Mouse (Mus musculus) intestine, embryonic 15.5 days (tissue): Measurements from ENCODE around the gene Lgr4. TPM values are rescaled to one million over a fixed set of nuclear protein-coding genes. Genes with fewer than 3 reads are reported as not detected.

Experiments
- ATAC-seq: fragments of 200-750 bp; cut with Nextera tagmentation; 2 replicates; pipeline ENCODE4 v1.8.0; 2017; ENCODE audit warnings: moderate TSS enrichment, moderate library complexity
- H3K27ac ChIP-seq: fragments of 300-500 bp; sonication (generic); 2 replicates; pipeline ENCODE4 v1.5.1; 2015; ENCODE audit warnings: mild to moderate bottlenecking, inconsistent platforms
- H3K27me3 ChIP-seq: fragments of 300-500 bp; sonication (generic); replicated peaks from 2 replicates; pipeline ENCODE4 v1.6.1; 2015; ENCODE audit warnings: inconsistent platforms
- H3K36me3 ChIP-seq: fragments of 300-500 bp; sonication (generic); 2 replicates; pipeline ENCODE4 v1.6.1; 2015; ENCODE audit warnings: inconsistent platforms
- H3K4me1 ChIP-seq: fragments of 300-500 bp; sonication (generic); replicated peaks from 2 replicates; pipeline ENCODE4 v1.6.1; 2015; ENCODE audit warnings: inconsistent platforms
- H3K4me2 ChIP-seq: fragments of 300-500 bp; sonication (generic); replicated peaks from 2 replicates; pipeline ENCODE4 v1.6.1; 2015; ENCODE audit warnings: mild to moderate bottlenecking, inconsistent platforms
- H3K4me3 ChIP-seq: fragments of 300-500 bp; sonication (generic); replicated peaks from 2 replicates; pipeline ENCODE4 v1.5.1; 2015; ENCODE audit warnings: inconsistent platforms
- H3K9ac ChIP-seq: fragments of 300-500 bp; sonication (generic); 2 replicates; pipeline ENCODE4 v1.6.1; 2015; ENCODE audit warnings: inconsistent platforms
- H3K9me3 ChIP-seq: fragments of 300-500 bp; sonication (generic); 2 replicates; pipeline ENCODE4 v1.6.1; 2016; ENCODE audit warnings: inconsistent platforms
- WGBS: fragments of 180-500 bp; shearing (Covaris S2); methylation state at CpG from one replicate; pipeline ENCODE4 v1.1.7; 2015; 5-methylcytosine and 5-hydroxymethylcytosine counted together
- polyA plus RNA-seq: library from polyadenylated mRNA; unstranded; fragments of >200 nt; fragmentation: Nextera tagmentation; extraction: Ambion mirVana; gene quantifications from 2 replicates; pipeline ENCODE4 v1.2.1, GENCODE M21; 2015

Gene Lgr4
- polyA plus RNA-seq, 1 experiment from 2014 or later: 29.4 TPM

DNA sequence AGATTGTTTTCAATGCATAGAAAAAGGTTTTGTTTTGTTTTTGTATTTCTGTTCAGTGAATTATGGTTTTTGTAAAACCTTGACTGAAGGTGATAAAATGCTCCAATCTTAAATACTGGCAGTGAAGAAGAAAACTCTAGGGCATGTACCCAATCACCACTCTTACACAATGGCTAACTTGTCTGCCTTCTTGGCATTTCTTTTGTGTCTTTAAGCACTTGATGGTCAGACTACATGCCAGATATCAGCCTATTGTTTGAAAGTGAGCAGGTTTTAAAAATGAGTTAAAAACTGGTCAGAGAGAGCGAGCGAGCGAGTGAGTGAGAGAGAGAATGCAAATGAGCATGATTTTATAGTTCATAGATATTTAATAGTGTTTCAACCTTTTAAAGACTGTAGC lies 6.5 kb downstream of the Lgr4 start:
- peaks cover 22% of the 10 kb centered on the region for H3K4me1 ChIP-seq
- H3K4me3 ChIP-seq: no peak overlapping the region
- 82% methylated on average over 3 of the region's 3 CpGs for WGBS
- no peaks in the 10 kb centered on the region for H3K9me3 ChIP-seq
- no peak overlapping the region for H3K9ac ChIP-seq
- H3K27me3 ChIP-seq: no peaks in the 10 kb centered on the region
- H3K4me2 ChIP-seq: no peak overlapping the region
- no peak for ATAC-seq
- H3K27ac ChIP-seq: no peak overlapping the region
- 0 out of 2 replicates have a peak, but pooled peaks cover 3% of the 10 kb centered on the region for H3K36me3 ChIP-seq

DNA sequence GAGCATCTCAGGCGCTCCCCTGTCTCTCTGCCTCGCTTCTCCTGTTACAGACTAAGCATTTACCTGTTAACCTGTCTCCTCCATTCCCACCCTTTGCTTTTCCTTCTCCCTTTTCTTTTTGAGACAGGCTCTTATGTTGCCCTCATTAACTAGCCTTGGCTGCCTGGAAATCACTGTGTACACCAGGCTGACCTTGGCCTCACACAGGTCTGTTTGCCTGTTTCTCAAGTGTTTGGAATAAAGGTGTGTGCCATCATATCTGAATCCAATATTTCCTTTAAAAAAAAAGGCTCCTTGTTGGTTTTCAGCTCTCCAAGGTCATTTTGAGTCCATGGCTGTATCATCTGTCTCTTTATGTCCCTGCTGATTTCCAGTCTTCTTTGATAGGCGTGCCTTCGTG lies 9.5 kb downstream of the Lgr4 start:
- H3K27ac ChIP-seq: no peak overlapping the region
- no peak; the same call in 1 of the 2 replicates for ATAC-seq
- WGBS: 78% methylated on average over 4 of the region's 4 CpGs

DNA sequence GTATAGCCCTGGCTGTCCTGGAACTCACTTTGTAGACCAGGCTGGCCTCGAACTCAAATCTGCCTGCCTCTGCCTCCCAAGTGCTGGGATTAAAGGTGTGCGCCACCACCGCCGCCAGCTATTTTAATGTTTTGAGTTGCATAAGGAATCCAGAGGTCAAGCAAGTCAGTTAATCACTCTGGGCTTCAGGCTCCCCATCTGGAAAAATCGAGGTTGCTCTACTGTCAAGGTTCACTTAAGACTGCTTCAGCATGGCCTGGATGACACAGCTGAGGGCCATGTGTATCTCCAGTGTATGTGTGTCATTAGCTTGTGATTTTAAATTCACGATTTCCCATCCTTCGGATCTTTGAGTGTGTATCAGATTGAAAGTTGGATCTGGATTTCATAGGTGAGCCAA lies 10.0 kb downstream of the Lgr4 start:
- Histone ChIP-seq H3K4me1 (peaks cover 29% of the 10 kb centered on the region), H3K36me3 (0 out of 2 replicates have a peak, but pooled peaks cover 3% of the 10 kb centered on the region), H3K27me3 (no peaks in the 10 kb centered on the region), H3K9me3 (no peaks in the 10 kb centered on the region), H3K4me2 (no peak overlapping the region), H3K9ac (no peak overlapping the region), H3K27ac (no peak overlapping the region), H3K4me3 (no peak overlapping the region)
- 78% methylated on average over 7 of the region's 7 CpGs for WGBS
- ATAC-seq: no peak

More for the DNA sequence above, 9.5 kb downstream of the Lgr4 start:
- Histone ChIP-seq H3K4me1 (peaks cover 24% of the 10 kb centered on the region), H3K9ac (no peak overlapping the region), H3K4me2 (no peak overlapping the region), H3K9me3 (no peaks in the 10 kb centered on the region), H3K36me3 (0 out of 2 replicates have a peak, but pooled peaks cover 3% of the 10 kb centered on the region), H3K27me3 (no peaks in the 10 kb centered on the region), H3K4me3 (no peak overlapping the region)

DNA sequence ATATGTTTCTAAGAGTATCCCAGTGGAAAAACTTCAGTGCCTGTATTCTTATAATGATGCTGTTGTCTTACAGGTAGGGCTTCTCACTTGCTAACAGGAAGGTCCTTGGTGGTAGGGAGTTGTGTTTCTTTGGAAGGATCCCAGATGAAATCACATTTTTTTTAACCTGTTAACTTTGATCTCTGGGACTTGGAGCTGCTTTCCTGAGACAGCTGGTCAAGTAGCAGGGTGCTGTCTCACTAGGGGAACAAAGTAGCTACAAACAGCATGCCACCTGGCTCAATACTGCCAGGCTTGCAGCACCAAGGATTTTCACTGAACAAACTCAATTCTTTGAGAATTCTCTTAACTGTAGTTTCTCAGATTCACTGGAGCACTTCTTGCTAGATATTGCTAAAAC lies 10.4 kb downstream of the Lgr4 start:
- H3K27ac ChIP-seq: no peak overlapping the region

DNA sequence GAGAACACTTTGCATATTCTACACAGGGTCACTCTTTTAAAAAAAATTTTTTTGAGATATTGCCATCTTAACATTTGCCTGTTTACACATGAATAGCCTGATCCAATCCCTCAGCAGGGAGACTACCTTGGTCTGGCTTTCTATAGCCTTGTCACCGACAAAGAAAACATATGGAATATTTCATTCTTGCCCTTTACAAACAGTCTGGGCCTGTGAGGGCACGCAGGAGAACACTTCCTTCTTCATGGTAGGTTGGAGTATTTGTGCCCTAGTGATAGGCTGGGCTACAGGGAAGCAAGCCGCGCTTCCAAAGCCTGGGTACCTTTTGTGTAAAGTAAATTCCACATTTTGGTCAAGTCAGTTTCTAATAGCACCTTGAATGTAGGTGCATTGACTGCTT lies 11.3 kb downstream of the Lgr4 start:
- Histone ChIP-seq H3K9me3 (no peaks in the 10 kb centered on the region), H3K27ac (no peak overlapping the region; the same call in 1 of the 2 replicates), H3K9ac (no peak overlapping the region), H3K4me3 (no peak overlapping the region), H3K4me2 (no peak overlapping the region), H3K36me3 (0 out of 2 replicates have a peak, but pooled peaks cover 3% of the 10 kb centered on the region), H3K4me1 (peaks cover 38% of the 10 kb centered on the region), H3K27me3 (no peaks in the 10 kb centered on the region)
- 37% methylated on average over 4 of the region's 4 CpGs for WGBS
- no peak for ATAC-seq

More for the DNA sequence above, 10.4 kb downstream of the Lgr4 start:
- ATAC-seq: no peak
- Histone ChIP-seq H3K9me3 (no peaks in the 10 kb centered on the region), H3K27me3 (no peaks in the 10 kb centered on the region), H3K4me1 (peaks cover 33% of the 10 kb centered on the region), H3K36me3 (0 out of 2 replicates have a peak, but pooled peaks cover 3% of the 10 kb centered on the region), H3K4me2 (no peak overlapping the region), H3K4me3 (no peak overlapping the region), H3K9ac (no peak overlapping the region)

DNA sequence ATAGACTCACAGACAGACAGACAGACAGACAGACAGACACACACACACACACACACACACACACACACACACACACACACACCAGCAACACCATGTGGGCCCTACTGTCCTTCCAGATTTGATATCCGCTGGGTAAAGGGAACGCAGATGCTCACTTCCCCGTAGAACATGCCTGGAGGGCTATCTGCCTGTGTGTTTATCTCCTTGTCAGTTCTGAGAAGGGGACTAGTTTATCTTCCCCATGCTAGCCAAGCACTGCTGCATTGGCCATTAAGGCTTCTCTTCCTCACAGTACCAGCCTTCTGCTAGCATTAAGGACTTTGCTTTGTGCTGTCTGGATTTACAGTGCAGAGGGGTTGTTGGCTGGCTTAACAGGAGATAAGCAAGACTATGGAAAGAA lies 11.8 kb downstream of the Lgr4 start:
- H3K4me3 ChIP-seq: no peak overlapping the region
- H3K36me3 ChIP-seq: 0 out of 2 replicates have a peak, but pooled peaks cover 3% of the 10 kb centered on the region
- WGBS: 61% methylated on average over 3 of the region's 3 CpGs
- no peak overlapping the region for H3K4me2 ChIP-seq
- peaks cover 38% of the 10 kb centered on the region for H3K4me1 ChIP-seq
- no peak overlapping the region for H3K9ac ChIP-seq
- H3K27me3 ChIP-seq: no peaks in the 10 kb centered on the region
- H3K9me3 ChIP-seq: no peaks in the 10 kb centered on the region
- peak overlapping the region; percentile 44; the same call in 1 of the 2 replicates for H3K27ac ChIP-seq
- no peak for ATAC-seq

DNA sequence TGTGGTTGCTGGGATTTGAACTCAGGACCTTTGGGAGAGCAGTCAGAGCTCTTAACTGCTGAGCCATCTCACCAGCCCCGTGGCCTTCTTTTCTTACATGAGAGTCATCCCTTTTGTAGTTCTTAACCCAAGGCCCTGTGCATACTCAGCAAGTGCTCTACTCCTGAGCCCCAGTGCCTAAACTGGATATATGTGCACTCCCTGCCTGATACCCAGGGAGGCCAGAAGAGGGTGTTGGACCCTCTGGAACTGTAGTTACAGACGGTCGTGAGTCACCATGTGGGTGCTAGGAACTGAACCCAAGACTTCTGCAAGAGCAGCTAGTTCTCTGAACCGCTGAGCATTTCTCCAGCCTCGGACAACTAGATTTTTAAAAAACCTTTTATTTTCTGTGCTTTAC lies 12.9 kb downstream of the Lgr4 start:
- Histone ChIP-seq H3K27me3 (no peaks in the 10 kb centered on the region), H3K36me3 (0 out of 2 replicates have a peak, but pooled peaks cover 3% of the 10 kb centered on the region), H3K4me3 (no peak overlapping the region), H3K27ac (no peak overlapping the region), H3K4me2 (no peak overlapping the region), H3K9ac (no peak overlapping the region), H3K9me3 (no peaks in the 10 kb centered on the region), H3K4me1 (peaks cover 38% of the 10 kb centered on the region)
- WGBS: 95% methylated on average over 5 of the region's 5 CpGs
- no peak for ATAC-seq

DNA sequence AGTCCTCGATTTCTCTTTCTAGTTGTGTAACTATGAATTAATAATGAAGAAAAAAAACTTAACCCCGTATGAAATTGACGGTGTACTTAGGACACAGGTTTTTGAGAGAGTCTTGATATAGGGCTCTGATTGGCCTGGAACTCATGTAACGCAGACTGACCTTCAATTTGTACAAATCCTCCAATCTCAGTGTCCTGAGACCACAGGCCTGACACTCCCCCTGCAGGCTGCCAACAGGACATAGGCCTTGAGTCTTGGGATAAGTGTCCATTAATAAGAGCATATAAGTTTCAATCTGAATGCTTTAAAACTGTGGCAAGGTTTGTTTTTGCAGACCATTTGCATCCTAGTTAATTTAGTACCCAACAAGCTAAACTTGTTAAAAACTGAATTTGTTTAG lies 13.3 kb downstream of the Lgr4 start:
- Histone ChIP-seq H3K27ac (no peak overlapping the region), H3K4me2 (no peak overlapping the region), H3K9ac (no peak overlapping the region), H3K4me1 (peaks cover 35% of the 10 kb centered on the region), H3K27me3 (no peaks in the 10 kb centered on the region), H3K4me3 (no peak overlapping the region), H3K9me3 (no peaks in the 10 kb centered on the region), H3K36me3 (0 out of 2 replicates have a peak, but pooled peaks cover 3% of the 10 kb centered on the region)
- 85% methylated on average over 4 of the region's 4 CpGs for WGBS
- ATAC-seq: no peak

DNA sequence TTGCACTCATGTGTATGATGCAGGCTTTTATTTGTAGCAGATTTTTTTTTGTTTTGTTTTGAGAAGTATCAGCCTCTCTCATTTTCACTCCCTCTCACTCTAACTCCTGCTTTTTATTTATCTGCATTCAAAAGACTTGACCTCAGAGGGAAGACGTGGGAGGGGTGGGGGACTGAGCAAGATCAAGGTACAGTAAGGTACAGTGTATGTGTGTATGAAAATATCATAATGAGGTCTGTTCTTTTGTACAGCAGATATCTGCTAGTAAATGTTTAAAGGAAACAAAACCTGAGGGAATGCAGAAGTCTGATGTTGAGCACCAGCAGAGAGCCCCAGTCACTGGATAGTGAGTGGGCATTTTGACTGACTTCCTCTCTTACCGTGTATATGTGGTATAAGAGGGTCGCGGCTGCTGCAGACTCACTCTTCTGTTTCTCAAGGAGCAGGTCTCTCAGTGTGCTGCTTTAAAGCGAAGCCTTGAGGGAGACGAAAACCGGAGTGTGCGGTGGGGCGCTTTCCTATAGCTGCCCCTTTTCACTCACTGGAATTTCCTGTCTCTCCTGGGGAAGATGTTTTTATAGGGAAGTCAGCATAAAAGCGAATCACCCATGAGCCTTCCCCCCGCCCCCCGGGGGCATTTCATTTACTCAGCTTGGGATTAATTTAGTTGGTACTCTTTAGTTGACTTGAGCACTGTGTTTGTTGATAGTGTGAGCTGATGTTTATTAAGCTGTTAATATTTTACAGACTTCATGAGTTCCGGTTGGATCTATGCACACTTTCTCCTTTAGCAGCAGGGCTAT lies 14.7 kb downstream of the Lgr4 start:
- H3K27me3 ChIP-seq: no peaks in the 10 kb centered on the region
- 15% methylated on average over 13 of the region's 13 CpGs for WGBS
- H3K4me3 ChIP-seq: peak overlapping the region; percentile 7; the same call in 1 of the 2 replicates
- H3K4me1 ChIP-seq: peaks cover 32% of the 10 kb centered on the region
- peak overlapping the region; percentile 48 for H3K4me2 ChIP-seq
- H3K9ac ChIP-seq: 0 out of 2 replicates have a peak overlapping the region, but pooled peaks have one; percentile 11
- peak overlapping the region; percentile 78; the same call in 1 of the 2 replicates for H3K27ac ChIP-seq
- H3K9me3 ChIP-seq: no peaks in the 10 kb centered on the region
- peak; percentile 72 for ATAC-seq
- H3K36me3 ChIP-seq: no peaks in the 10 kb centered on the region

DNA sequence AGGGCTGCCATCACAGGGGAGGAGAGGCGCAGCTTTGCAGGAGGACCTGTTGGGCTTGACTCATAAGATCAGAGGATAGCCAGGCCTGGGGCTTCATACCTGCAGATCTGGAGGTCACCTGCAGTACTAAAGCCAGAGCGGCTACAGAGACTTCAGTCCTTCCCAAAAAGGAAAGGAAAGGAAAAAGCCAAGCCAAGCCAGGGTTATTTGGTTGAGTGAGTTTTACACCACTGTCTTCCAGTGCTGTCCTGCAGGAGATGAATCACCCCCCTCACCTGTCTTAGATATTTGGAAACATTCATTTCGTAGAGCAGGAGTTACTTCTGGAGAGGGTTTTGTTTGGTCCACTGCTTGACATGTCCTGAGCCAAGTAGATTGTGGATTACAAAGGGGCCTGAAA lies 15.7 kb downstream of the Lgr4 start:
- 61% methylated on average over 3 of the region's 3 CpGs for WGBS
- H3K27me3 ChIP-seq: no peaks in the 10 kb centered on the region
- no peak overlapping the region for H3K4me3 ChIP-seq
- H3K36me3 ChIP-seq: no peaks in the 10 kb centered on the region
- peaks cover 27% of the 10 kb centered on the region for H3K4me1 ChIP-seq
- no peak overlapping the region; the same call in 1 of the 2 replicates for H3K27ac ChIP-seq
- no peak for ATAC-seq
- no peaks in the 10 kb centered on the region for H3K9me3 ChIP-seq
- peak overlapping the region; percentile 48; the same call in 1 of the 2 replicates for H3K4me2 ChIP-seq
- no peak overlapping the region for H3K9ac ChIP-seq

DNA sequence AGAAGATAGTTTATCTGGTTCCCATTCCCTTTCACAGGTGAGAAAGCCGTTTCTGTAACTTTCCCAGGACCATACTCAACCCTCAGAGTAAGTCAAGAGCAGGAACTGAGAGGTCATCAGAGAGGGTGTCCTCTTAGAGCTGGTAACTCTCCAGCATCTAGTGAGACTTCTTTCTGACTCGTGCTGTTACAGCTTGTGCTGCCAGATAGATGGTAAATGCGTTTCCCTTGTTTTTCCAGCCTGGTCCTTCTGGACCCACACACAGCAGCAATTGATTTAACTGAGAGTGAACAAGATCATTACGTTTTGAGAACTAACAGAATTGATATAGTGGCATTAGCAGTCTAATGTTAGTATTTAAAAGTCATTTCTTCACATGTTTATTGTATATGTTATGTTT lies 16.6 kb downstream of the Lgr4 start:
- Histone ChIP-seq H3K27me3 (no peaks in the 10 kb centered on the region), H3K4me3 (no peak overlapping the region), H3K4me1 (peaks cover 24% of the 10 kb centered on the region), H3K9me3 (no peaks in the 10 kb centered on the region), H3K36me3 (no peaks in the 10 kb centered on the region), H3K4me2 (no peak overlapping the region), H3K9ac (no peak overlapping the region), H3K27ac (no peak overlapping the region)
- ATAC-seq: no peak
- WGBS: 48% methylated on average over 4 of the region's 4 CpGs

DNA sequence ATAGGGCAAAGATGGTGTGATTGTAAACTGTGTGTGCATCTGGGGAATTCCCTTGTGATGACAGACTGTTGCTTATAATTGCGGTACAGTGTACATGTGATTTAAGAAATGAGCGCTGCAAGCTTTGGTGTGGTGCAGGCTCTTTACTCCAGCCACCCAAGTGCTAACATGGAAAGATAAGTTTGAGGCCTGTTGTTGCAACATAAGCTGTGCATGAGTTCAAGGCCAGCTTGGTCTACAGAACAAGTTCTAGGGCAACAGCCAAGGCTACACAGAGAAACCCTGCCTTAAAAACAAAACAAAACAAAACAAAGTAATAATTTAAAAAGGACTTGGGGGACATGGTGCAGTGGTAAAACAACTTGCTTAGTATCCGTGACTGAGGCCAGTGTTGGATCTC lies 17.7 kb downstream of the Lgr4 start:
- 84% methylated on average over 3 of the region's 3 CpGs for WGBS
- ATAC-seq: no peak

More for the DNA sequence above, 17.7 kb downstream of the Lgr4 start:
- H3K4me2 ChIP-seq: no peak overlapping the region
- no peak overlapping the region for H3K27ac ChIP-seq
- H3K9me3 ChIP-seq: no peaks in the 10 kb centered on the region
- H3K9ac ChIP-seq: no peak overlapping the region
- no peak overlapping the region for H3K4me3 ChIP-seq
- H3K36me3 ChIP-seq: no peaks in the 10 kb centered on the region
- peaks cover 20% of the 10 kb centered on the region for H3K4me1 ChIP-seq
- H3K27me3 ChIP-seq: no peaks in the 10 kb centered on the region
